Mouse (Mus musculus): ENCODE measurements around the gene Csrp3. TPM values are rescaled to one million over a fixed set of nuclear protein-coding genes. Genes with fewer than 3 reads are reported as not detected.

The Csrp3 gene
- polyA plus RNA-seq, 1 experiment from 2014 or later, result 3.5 TPM

DNA sequence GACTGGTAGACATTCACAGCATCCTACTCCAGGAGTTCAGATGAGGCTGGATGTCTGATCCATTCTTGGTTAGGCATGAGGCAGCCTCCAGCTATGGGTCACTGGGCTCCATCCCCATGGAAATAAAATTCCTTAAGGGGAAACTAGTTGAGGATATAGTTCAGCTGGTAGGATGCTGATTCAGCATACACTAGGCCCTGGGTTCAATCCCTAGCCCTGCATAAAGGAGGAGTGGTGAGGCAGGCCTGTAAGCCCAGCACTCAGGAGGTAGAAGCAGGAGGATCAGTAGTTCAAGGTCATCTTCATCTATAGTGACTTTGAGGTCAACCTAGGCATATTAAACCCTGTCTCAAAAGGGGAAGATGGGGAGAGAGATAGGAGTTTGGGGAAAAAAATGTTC is 16.4 kb upstream of the Csrp3 start:
- H3K4me1 ChIP-seq (replicated peaks), result no peaks in the 10 kb centered on the region

DNA sequence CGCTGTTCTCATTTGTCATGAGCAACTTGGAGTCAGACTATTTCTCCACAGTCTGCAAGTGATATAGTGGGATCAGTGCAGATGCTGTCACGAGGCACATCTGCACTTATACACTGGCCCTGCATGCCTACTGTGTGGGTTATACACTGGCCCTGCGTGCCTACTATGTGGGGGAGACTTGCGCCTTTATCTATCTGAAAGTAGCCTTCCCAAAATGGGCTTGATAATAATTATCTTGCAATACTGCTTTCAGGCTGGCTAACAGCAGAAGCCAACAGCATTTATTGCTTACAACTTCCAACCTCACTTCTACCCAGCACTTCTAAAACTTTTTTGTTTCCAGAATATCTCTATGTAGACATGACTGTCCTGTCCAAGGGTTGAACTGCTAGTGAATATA is 14.0 kb upstream of the Csrp3 start:
- Histone ChIP-seq H3K9ac (no peak overlapping the region), H3K9me3 (no peaks in the 10 kb centered on the region), H3K4me3 (no peak overlapping the region), H3K27me3 (no peaks in the 10 kb centered on the region), H3K4me2 (no peak overlapping the region), H3K4me1 (replicated peaks) (no peaks in the 10 kb centered on the region), H3K36me3 (no peaks in the 10 kb centered on the region), H3K27ac (replicated peaks) (no peak overlapping the region)
- ATAC-seq (ENCODE audit: low read depth), result no peak
- 94% methylated on average over 4 of the region's 4 CpGs for WGBS

More for the DNA sequence above, 16.4 kb upstream of the Csrp3 start:
- no peak overlapping the region for H3K4me3 ChIP-seq
- H3K4me2 ChIP-seq, result no peak overlapping the region
- H3K9me3 ChIP-seq, result no peaks in the 10 kb centered on the region
- no peaks in the 10 kb centered on the region for H3K27me3 ChIP-seq
- no peak for ATAC-seq (ENCODE audit: low read depth)
- H3K27ac ChIP-seq (replicated peaks), result no peak overlapping the region
- no peaks in the 10 kb centered on the region for H3K36me3 ChIP-seq
- H3K9ac ChIP-seq, result no peak overlapping the region

DNA sequence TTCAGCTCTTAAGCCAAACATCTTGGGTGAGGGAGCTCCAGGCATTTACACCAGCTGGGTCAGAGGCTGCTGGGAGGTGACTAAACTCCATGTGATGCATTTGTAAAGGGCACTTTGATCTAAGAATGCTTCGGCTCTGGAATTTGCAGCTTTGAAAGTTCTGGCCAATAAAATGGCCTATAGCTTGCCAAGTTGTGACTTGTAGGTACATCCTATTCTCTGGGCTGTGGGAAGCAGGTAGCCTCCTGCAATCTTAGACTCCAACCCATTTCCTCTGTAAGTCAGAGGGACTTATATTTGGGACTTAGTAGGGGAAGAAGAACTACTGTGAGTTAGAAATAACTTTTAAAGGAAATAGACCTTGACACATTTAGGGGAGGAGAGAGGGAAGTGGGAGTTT is 13.1 kb upstream of the Csrp3 start:
- H3K36me3 ChIP-seq, result no peaks in the 10 kb centered on the region
- no peak overlapping the region for H3K4me3 ChIP-seq
- no peak overlapping the region for H3K4me2 ChIP-seq
- H3K9me3 ChIP-seq, result no peaks in the 10 kb centered on the region
- ATAC-seq (ENCODE audit: low read depth), result no peak
- WGBS, result 40% methylated on average over 1 of the region's 1 CpGs
- no peaks in the 10 kb centered on the region for H3K27me3 ChIP-seq
- no peak overlapping the region for H3K9ac ChIP-seq
- no peak overlapping the region for H3K27ac ChIP-seq (replicated peaks)
- no peaks in the 10 kb centered on the region for H3K4me1 ChIP-seq (replicated peaks)

DNA sequence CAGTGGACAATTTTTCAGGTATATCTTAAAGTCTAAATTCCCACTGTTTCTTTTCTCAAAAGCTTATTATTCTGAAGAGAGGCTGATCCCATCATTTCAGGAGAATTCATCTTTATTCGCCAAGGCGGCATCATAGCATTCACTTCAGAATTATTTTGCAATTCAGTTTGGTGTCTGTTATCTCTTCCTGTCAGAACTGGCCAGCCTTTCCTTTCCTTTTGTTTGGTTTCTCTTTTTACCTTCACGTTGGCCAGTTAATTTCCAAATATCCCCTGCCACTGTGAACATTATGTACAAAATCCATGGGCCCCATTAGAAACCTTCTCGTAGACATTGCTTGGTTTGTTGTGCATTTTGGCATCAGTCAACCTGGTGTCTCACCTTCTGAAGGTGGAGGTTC is 11.5 kb upstream of the Csrp3 start:
- no peak overlapping the region for H3K27ac ChIP-seq (replicated peaks)
- H3K9ac ChIP-seq, result no peak overlapping the region
- no peaks in the 10 kb centered on the region for H3K36me3 ChIP-seq
- no peaks in the 10 kb centered on the region for H3K9me3 ChIP-seq
- WGBS, result 92% methylated on average over 4 of the region's 4 CpGs
- no peaks in the 10 kb centered on the region for H3K27me3 ChIP-seq
- H3K4me2 ChIP-seq, result no peak overlapping the region
- H3K4me3 ChIP-seq, result no peak overlapping the region
- no peaks in the 10 kb centered on the region for H3K4me1 ChIP-seq (replicated peaks)
- no peak for ATAC-seq (ENCODE audit: low read depth)

DNA sequence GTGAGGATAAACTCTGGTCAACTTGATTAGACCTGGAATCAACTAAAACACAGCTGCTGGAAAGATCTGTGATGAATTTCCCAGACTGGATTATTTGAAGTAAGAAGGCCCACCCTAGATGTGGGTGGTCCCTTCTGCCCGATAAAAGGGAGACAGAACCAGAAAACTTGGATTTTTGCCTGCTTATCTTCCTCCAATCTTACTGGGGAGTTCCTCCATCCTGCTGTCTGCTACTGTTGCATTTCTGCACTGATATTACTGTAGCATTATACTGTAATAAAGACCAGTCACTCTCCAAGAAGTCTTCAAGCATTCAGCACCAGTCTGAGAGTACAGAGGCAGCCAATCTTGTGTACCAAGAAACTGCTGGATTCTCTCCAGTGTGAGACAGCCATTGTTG is 10.4 kb upstream of the Csrp3 start:
- ATAC-seq (ENCODE audit: low read depth), result no peak
- Histone ChIP-seq H3K4me2 (no peak overlapping the region), H3K27ac (replicated peaks) (no peak overlapping the region), H3K9me3 (no peaks in the 10 kb centered on the region), H3K4me1 (replicated peaks) (no peaks in the 10 kb centered on the region), H3K36me3 (no peaks in the 10 kb centered on the region), H3K4me3 (no peak overlapping the region), H3K9ac (no peak overlapping the region), H3K27me3 (no peaks in the 10 kb centered on the region; the same call in 1 of the 2 replicates)
- 81% methylated on average over 1 of the region's 1 CpGs for WGBS

DNA sequence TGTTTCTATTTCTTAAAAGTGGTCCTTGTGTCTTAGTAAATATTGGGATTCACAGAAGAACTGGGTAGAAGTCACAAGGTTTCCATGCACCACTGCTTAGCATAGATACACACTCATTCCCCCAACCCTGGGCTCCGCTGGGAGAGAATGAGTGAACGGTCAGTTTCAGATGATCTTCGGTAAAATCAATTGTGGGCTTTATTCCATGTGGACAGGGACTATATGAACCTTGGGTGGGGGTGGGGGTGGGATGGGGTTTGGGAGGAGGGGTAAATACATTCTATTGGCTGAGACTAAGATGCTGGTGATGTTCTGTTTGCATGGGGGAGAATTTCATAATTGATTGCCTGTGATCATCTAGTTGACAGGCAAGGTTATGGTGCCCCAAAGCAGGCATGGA is 7.6 kb upstream of the Csrp3 start:
- no peak for ATAC-seq (ENCODE audit: low read depth)
- no peak overlapping the region for H3K4me2 ChIP-seq

DNA sequence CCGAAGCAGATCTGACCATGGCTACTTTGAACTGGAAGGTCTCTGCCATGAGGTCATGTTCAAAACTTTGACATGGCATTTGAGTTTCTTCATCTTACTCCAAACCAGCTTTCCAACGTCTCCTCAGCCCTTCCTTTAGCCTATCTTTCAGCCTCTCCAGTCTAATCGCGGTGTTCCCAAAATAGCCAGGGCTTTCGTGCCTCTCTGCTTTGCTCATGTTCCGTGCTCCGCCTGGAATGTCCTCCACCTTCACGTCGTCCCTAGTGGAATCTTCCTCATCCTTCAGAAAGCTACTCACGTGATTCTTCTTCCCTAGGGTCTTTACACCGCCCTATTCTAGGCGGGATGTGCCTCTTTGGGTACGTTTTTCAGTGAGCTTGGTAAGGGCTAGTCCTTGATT is 5.7 kb upstream of the Csrp3 start:
- H3K4me2 ChIP-seq, result no peak overlapping the region
- no peak overlapping the region for H3K27ac ChIP-seq (replicated peaks)
- H3K36me3 ChIP-seq, result no peaks in the 10 kb centered on the region
- peaks cover 5% of the 10 kb centered on the region for H3K27me3 ChIP-seq
- no peak overlapping the region for H3K4me3 ChIP-seq
- H3K9me3 ChIP-seq, result no peaks in the 10 kb centered on the region
- 87% methylated on average over 13 of the region's 13 CpGs for WGBS
- no peak overlapping the region for H3K9ac ChIP-seq
- H3K4me1 ChIP-seq (replicated peaks), result no peaks in the 10 kb centered on the region
- ATAC-seq (ENCODE audit: low read depth), result no peak

More for the DNA sequence above, 7.6 kb upstream of the Csrp3 start:
- 94% methylated on average over 3 of the region's 3 CpGs for WGBS
- Histone ChIP-seq H3K9me3 (no peaks in the 10 kb centered on the region), H3K36me3 (no peaks in the 10 kb centered on the region), H3K4me1 (replicated peaks) (no peaks in the 10 kb centered on the region), H3K4me3 (no peak overlapping the region), H3K27ac (replicated peaks) (no peak overlapping the region), H3K9ac (no peak overlapping the region), H3K27me3 (no peaks in the 10 kb centered on the region; the same call in 1 of the 2 replicates)

DNA sequence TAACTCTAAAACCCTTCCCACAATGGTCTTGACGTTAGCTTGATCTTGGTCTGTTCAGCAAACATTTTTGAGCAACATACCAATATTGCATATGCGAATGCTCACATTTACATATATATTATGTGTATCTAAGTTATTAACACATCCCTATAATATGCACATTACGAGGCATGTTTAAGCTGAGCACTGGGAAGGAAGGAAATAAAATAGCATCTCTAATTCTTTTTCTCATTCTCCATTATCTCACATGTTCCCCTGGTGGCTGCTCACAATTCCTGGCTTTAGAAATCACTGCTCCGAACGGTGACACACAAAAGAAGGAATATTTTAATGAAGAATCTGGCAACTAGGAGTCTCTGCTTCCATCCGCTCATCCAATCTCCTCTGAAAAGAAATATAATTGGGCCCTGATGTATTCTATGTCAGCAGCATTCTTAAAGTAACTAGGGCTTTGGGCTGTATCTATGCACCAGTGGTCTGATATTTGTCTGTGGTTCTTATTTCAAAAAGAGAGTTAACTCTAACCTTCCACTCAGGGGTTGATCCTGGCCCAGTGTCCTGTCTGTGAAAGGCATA is 3.8 kb upstream of the Csrp3 start:
- Histone ChIP-seq H3K4me2 (no peak overlapping the region), H3K27ac (replicated peaks) (0 out of 2 replicates have a peak overlapping the region, but pooled peaks have one; percentile 10)
- WGBS, result 48% methylated on average over 6 of the region's 6 CpGs

DNA sequence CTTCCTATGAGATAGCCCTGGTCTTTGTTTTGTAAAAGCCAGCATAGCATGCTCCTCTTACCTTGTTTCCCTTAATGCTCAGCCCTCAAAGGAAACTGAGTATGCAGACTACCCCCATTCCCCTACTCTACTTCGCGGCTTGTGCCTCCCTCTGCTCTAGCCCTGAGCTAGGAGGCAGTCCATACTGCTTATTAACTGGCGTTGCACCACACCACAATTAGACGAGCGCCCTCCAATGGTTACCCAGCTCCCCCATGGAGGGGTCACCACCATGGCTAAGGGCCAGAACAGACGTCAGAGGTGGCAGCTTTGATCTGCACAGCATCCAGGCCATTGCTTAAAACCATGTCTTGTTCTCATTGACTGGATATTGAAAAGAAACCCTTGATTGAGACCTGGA is 1.1 kb downstream of the Csrp3 start:
- Histone ChIP-seq H3K9ac (no peak overlapping the region), H3K27ac (replicated peaks) (no peak overlapping the region), H3K27me3 (peaks cover 67% of the 10 kb centered on the region), H3K4me3 (no peak overlapping the region), H3K4me1 (replicated peaks) (0 out of 2 replicates have a peak, but pooled peaks cover 4% of the 10 kb centered on the region), H3K9me3 (no peaks in the 10 kb centered on the region), H3K36me3 (no peaks in the 10 kb centered on the region), H3K4me2 (no peak overlapping the region)
- ATAC-seq (ENCODE audit: low read depth), result no peak
- WGBS, result 48% methylated on average over 6 of the region's 6 CpGs

More for the DNA sequence above, 3.8 kb upstream of the Csrp3 start:
- Histone ChIP-seq H3K36me3 (no peaks in the 10 kb centered on the region), H3K4me1 (replicated peaks) (0 out of 2 replicates have a peak, but pooled peaks cover 4% of the 10 kb centered on the region), H3K4me3 (no peak overlapping the region), H3K9me3 (no peaks in the 10 kb centered on the region), H3K9ac (no peak overlapping the region), H3K27me3 (peaks cover 19% of the 10 kb centered on the region)
- no peak for ATAC-seq (ENCODE audit: low read depth)

DNA sequence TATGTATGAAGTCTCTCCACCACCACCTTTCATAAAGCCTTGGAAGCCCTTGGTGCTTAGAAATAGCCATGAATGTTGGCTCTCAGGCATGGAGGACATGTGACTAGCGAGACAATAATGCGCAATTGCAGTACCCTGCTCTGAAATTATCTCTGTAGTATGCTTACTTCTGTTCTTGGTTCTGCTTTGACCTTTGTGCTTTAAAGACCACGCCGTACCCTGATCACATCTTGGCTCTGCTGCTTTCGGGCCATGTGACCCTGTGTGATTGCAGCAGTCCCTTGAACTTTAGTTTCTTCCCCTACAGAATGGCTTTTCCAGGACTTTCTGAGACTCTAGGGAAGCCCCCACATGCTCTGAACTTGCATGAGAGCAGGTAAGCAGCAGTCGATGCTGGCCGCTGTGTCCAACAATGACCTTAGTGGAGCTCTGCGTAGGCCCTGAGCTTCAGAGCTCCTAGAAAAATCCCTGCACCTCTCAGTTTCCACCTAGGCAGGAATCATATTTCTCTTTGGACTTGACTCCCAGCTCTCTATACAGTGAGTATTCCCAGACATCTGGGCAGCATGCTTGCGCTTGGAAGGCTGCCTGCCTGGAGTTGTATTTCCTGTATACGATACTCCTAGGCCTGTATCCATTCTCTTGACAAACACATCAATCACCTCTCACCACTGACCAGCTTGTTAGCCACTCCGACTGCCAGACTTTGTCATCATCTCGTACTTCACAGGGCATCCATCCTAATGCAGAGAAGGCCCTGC is 2.4 kb downstream of the Csrp3 start:
- peaks cover 81% of the 10 kb centered on the region for H3K27me3 ChIP-seq
- ATAC-seq (ENCODE audit: low read depth), result no peak
- H3K27ac ChIP-seq (replicated peaks), result no peak overlapping the region
- WGBS, result 84% methylated on average over 12 of the region's 12 CpGs
- H3K4me1 ChIP-seq (replicated peaks), result 0 out of 2 replicates have a peak, but pooled peaks cover 4% of the 10 kb centered on the region
- H3K4me2 ChIP-seq, result no peak overlapping the region
- no peak overlapping the region for H3K9ac ChIP-seq
- no peak overlapping the region for H3K4me3 ChIP-seq
- no peaks in the 10 kb centered on the region for H3K9me3 ChIP-seq
- H3K36me3 ChIP-seq, result no peaks in the 10 kb centered on the region

DNA sequence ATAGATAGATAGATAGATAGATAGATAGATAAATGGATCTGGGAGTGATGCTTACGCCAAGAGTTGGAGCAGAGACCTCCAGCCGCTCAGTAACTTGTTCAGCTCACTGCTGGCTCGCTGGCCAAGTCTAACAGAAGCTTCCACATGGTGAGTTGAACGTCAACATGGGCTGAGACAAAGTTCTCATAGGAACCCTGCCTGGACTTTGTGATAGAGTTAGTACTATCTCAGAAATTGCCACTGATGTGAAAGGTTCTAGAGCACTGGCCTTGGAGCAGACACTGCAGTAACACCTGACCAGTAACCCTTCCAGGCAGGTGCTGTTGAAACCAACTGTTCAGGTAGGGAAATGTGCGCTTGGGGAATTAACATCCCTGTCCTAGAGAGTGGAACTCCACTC is 4.3 kb downstream of the Csrp3 start:
- Histone ChIP-seq H3K27ac (replicated peaks) (no peak overlapping the region), H3K9ac (no peak overlapping the region), H3K27me3 (peaks cover 95% of the 10 kb centered on the region), H3K4me2 (no peak overlapping the region), H3K4me3 (no peak overlapping the region), H3K9me3 (no peaks in the 10 kb centered on the region), H3K4me1 (replicated peaks) (0 out of 2 replicates have a peak, but pooled peaks cover 4% of the 10 kb centered on the region), H3K36me3 (no peaks in the 10 kb centered on the region)
- WGBS, result 95% methylated on average over 5 of the region's 5 CpGs
- ATAC-seq (ENCODE audit: low read depth), result no peak

DNA sequence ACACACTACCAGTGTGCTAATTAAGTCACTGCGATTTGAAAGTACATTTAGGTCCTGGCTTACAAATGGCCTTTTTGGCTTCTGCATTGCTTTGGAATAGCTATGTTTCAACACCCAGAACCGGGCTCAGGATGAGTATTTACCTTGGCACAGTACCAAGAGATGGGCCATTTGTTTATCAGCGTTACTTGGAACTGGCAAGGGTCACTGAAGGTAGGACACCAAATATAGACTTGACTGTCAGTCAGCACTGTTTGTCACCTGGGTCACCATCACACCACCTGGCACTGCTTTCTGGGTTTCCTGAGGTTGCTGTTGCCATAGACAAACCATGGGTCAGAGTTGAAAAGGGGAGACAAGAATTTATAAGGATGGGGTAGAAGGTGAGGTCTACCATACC is 5.5 kb downstream of the Csrp3 start:
- no peak overlapping the region for H3K9ac ChIP-seq
- H3K4me1 ChIP-seq (replicated peaks), result no peaks in the 10 kb centered on the region
- no peaks in the 10 kb centered on the region for H3K9me3 ChIP-seq
- H3K36me3 ChIP-seq, result no peaks in the 10 kb centered on the region
- no peak for ATAC-seq (ENCODE audit: low read depth)
- no peak overlapping the region for H3K27ac ChIP-seq (replicated peaks)
- H3K4me3 ChIP-seq, result no peak overlapping the region
- 76% methylated on average over 3 of the region's 3 CpGs for WGBS
- H3K27me3 ChIP-seq, result peaks cover 99% of the 10 kb centered on the region
- no peak overlapping the region for H3K4me2 ChIP-seq

DNA sequence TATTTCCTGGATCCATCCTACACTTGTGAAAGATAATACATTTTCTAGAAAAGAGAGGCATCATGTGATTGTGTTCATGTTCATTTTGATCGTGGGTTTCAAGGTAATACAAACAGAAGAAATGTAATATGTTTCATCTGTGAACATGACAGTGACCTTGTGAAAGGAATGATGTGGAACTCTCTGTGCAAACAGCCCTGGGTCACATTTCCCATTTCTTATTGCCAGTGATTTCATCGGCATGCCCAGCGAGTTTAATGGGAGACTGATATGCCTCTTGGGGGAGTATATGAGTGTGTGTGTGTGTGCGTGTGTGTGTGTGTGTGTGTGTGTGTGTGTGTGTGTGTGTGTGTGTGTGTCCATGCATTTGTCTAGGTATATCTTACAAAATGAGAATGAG is 6.3 kb downstream of the Csrp3 start:
- no peaks in the 10 kb centered on the region for H3K4me1 ChIP-seq (replicated peaks)
- ATAC-seq (ENCODE audit: low read depth), result no peak
- H3K36me3 ChIP-seq, result no peaks in the 10 kb centered on the region
- no peak overlapping the region for H3K9ac ChIP-seq
- H3K9me3 ChIP-seq, result no peaks in the 10 kb centered on the region
- WGBS, result 58% methylated on average over 4 of the region's 4 CpGs
- no peak overlapping the region for H3K4me3 ChIP-seq
- H3K4me2 ChIP-seq, result no peak overlapping the region
- H3K27ac ChIP-seq (replicated peaks), result no peak overlapping the region
- peaks cover 99% of the 10 kb centered on the region for H3K27me3 ChIP-seq

Measured in neural tube, embryonic 13.5 days (tissue).